10 mouse cellular contexts compared by ENCODE assay signal in the genomic region with DNA sequence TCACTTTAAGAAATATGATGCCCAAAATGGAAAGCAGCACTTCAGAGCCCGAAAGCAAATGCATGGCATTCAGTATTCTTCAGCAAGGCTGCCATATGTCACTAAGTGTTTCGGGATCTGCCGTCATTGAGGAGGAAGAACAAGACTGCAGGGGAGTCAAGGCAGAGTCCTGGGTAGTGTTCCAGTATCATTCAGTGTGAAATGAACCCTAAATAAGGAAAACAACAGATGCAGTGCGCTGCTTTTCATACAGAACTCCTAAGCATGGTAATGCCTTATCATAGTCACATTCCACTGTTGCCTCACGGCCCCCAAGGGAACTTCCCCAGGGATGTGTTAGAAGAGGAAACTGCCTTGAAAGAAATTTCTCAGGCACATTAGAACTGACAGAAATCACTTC. TPM values are rescaled to one million over a fixed set of nuclear protein-coding genes. Genes with fewer than 3 reads are reported as not detected.
DNase-seq lines count a peak whose midpoint lies in the region; ATAC-seq and TF ChIP-seq lines count a peak whose summit lies in the region.
"Had no signal": no experiment of that assay in that cellular context is flagged by ENCODE, and none has a peak within 500 bp of the region (broad histone marks: within the 10 kb centered on the region; RNA-seq: fewer than 3 reads in every experiment).

No protein-coding gene starts in this region.

- H3K4me1 ChIP-seq in kidney, adult 2 months (ENCODE audit: control insufficient read depth, insufficient read depth, low read length): peaks cover 8% of the 10 kb centered on the region; the same call in 1 of the 2 replicates
- peaks cover 20% of the 10 kb centered on the region for H3K4me1 ChIP-seq in embryonic fibroblast, embryonic 13.5 days (ENCODE audit: control insufficient read depth, insufficient read depth, low read length)
- peaks cover 5% of the 10 kb centered on the region; the same call in 1 of the 2 replicates for H3K4me1 ChIP-seq in hindbrain, postnatal 0 days (ENCODE audit: insufficient read depth, low read length)
- no peaks in the 10 kb centered on the region for H3K4me1 ChIP-seq in intestine, postnatal 0 days (replicated peaks; ENCODE audit: control insufficient read depth, insufficient read depth, low read length)

- ATAC-seq in hindbrain, postnatal 0 days: no peak
- ATAC-seq in intestine, postnatal 0 days: no peak

- no peaks in the 10 kb centered on the region for H3K27me3 ChIP-seq in kidney, adult 2 months (replicated peaks; ENCODE audit: control insufficient read depth, insufficient read depth, low read length)
- H3K27me3 ChIP-seq in hindbrain, postnatal 0 days (ENCODE audit: insufficient read depth, low read length): no peaks in the 10 kb centered on the region
- H3K27me3 ChIP-seq in intestine, postnatal 0 days (replicated peaks; ENCODE audit: control insufficient read depth, insufficient read depth, low read length): no peaks in the 10 kb centered on the region
- H3K27me3 ChIP-seq: neural tube, embryonic 12.5 days had no signal

- no peaks in the 10 kb centered on the region for H3K9me3 ChIP-seq in hindbrain, postnatal 0 days (ENCODE audit: low read length)
- H3K9me3 ChIP-seq in intestine, postnatal 0 days (ENCODE audit: control insufficient read depth): no peaks in the 10 kb centered on the region
- H3K9me3 ChIP-seq: G1E; neural tube, embryonic 12.5 days had no signal

- no peak for TF ChIP-seq CTCF in kidney, adult 2 months (conservative IDR thresholded peaks at IDR 0.05; ENCODE audit: insufficient read depth, insufficient read length, low read depth, low read length)
- TF ChIP-seq CTCF in embryonic fibroblast, embryonic 13.5 days (IDR thresholded peaks at IDR 0.05; ENCODE audit: borderline replicate concordance, insufficient read depth, low read length): no peak
- TF ChIP-seq CTCF in hindbrain, postnatal 0 days (IDR thresholded peaks at IDR 0.05; ENCODE audit: low read depth): no peak
- no peak for TF ChIP-seq CTCF in intestine, postnatal 0 days (IDR thresholded peaks at IDR 0.05; ENCODE audit: low read depth)

- WGBS in kidney, adult 2 months: 30% methylated on average over 5 of the region's 5 CpGs
- 38% methylated on average over 5 of the region's 5 CpGs for WGBS in hindbrain, postnatal 0 days
- 60% methylated on average over 5 of the region's 5 CpGs for WGBS in intestine, postnatal 0 days

- H3K9ac ChIP-seq in hindbrain, postnatal 0 days (replicated peaks; ENCODE audit: low read length): no peak overlapping the region
- no peak overlapping the region for H3K9ac ChIP-seq in intestine, postnatal 0 days (ENCODE audit: low read depth, low read length)
- H3K9ac ChIP-seq: neural tube, embryonic 12.5 days had no signal

- TF ChIP-seq POLR2A in kidney, adult 2 months (IDR thresholded peaks at IDR 0.05; ENCODE audit: low read depth, low read length): no peak
- no peak for TF ChIP-seq POLR2A in embryonic fibroblast, embryonic 13.5 days (IDR thresholded peaks at IDR 0.05; ENCODE audit: low read depth, low read length)

- H3K27ac ChIP-seq in kidney, adult 2 months (ENCODE audit: insufficient read depth, low read depth, low read length): no peak overlapping the region
- H3K27ac ChIP-seq in embryonic fibroblast, embryonic 13.5 days (ENCODE audit: insufficient read depth, low read length): peak overlapping the region; percentile 58
- H3K27ac ChIP-seq in hindbrain, postnatal 0 days: no peak overlapping the region; the same call in 1 of the 2 replicates
- H3K27ac ChIP-seq in intestine, postnatal 0 days (ENCODE audit: low read depth, low read length): no peak overlapping the region
- H3K27ac ChIP-seq: neural tube, embryonic 12.5 days had no signal

- no peak overlapping the region for H3K4me3 ChIP-seq in kidney, adult 2 months (ENCODE audit: insufficient read depth, low read depth, low read length)
- no peak overlapping the region for H3K4me3 ChIP-seq in embryonic fibroblast, embryonic 13.5 days (ENCODE audit: insufficient read depth, low read length)
- H3K4me3 ChIP-seq in hindbrain, postnatal 0 days (ENCODE audit: low read length): no peak overlapping the region
- H3K4me3 ChIP-seq in intestine, postnatal 0 days (ENCODE audit: low read depth, low read length): no peak overlapping the region
- H3K4me3 ChIP-seq: neural tube, embryonic 12.5 days had no signal

- no peak overlapping the region for H3K4me2 ChIP-seq in hindbrain, postnatal 0 days (ENCODE audit: low read depth, low read length)
- no peak overlapping the region for H3K4me2 ChIP-seq in intestine, postnatal 0 days (replicated peaks; ENCODE audit: low read depth)
- H3K4me2 ChIP-seq: neural tube, embryonic 12.5 days had no signal

- no peaks in the 10 kb centered on the region for H3K36me3 ChIP-seq in kidney, adult 2 months (ENCODE audit: control insufficient read depth, insufficient read depth, low read length)
- H3K36me3 ChIP-seq in hindbrain, postnatal 0 days (ENCODE audit: insufficient read depth, low read length): no peaks in the 10 kb centered on the region
- H3K36me3 ChIP-seq in intestine, postnatal 0 days (ENCODE audit: control insufficient read depth, insufficient read depth): no peaks in the 10 kb centered on the region
- H3K36me3 ChIP-seq: G1E; neural tube, embryonic 12.5 days had no signal

- DNase-seq in kidney, adult 2 months: peak; percentile 18
- DNase-seq in kidney, adult 18-20 months: no peak
- DNase-seq in brain, adult 2 months (ENCODE audit: low read depth, low spot score): peak; percentile 85
- peak; percentile 23 for DNase-seq in hindbrain, postnatal 0 days (ENCODE audit: low spot score)
- DNase-seq in spleen, postnatal 36 days (ENCODE audit: low spot score in 2 of 2): no peak
- DNase-seq in gastrocnemius, postnatal 25 days: no peak

RNA-seq across cellular contexts. Expression of gene Cavin2, which starts 21.8 kb away (rescaled TPM):
- 20.9 TPM in 2 replicates for polyA plus RNA-seq in kidney, adult 2 months (2012; rRNA removed)
- polyA plus RNA-seq in embryonic fibroblast, embryonic 13.5 days (2011; ENCODE audit: insufficient read length, low read depth, missing spikeins): 66.9 and 166 TPM in 2 replicates
- 8.5 and 8.6 TPM in 2 replicates for total RNA-seq in hindbrain, postnatal 0 days (2014; rRNA removed)
- 9.5 and 10.6 TPM in 2 replicates for polyA plus RNA-seq in hindbrain, postnatal 0 days (2015; fragmentation: Nextera tagmentation; extraction: Ambion mirVana)
- 47.0 and 50.0 TPM in 2 replicates for polyA plus RNA-seq in intestine, postnatal 0 days (2015; fragmentation: Nextera tagmentation; extraction: Ambion mirVana)
- total RNA-seq in gastrocnemius, postnatal 25 days (2021): 10 to 100 TPM; 39.1 to 49.3 TPM
- polyA plus RNA-seq: G1E had no signal

Comparison
In these comparisons a context has a peak if more than half of its experiments do, and no peak if none do; other contexts are left out.
1. DNase-seq: peak in kidney, adult 2 months (single experiment), brain, adult 2 months (single experiment) and hindbrain, postnatal 0 days (single experiment); none in kidney, adult 18-20 months (single experiment), spleen, postnatal 36 days (0 of 2) and gastrocnemius, postnatal 25 days (single experiment).